Mouse (Mus musculus) cerebellum, adult 11-12 months (tissue): Measurements from ENCODE around the gene Flvcr1.

Experiments used
- DNase-seq: peaks from one replicate; pipeline ENCODE4 v3.0.0; 2022

Gene Flvcr1

DNA sequence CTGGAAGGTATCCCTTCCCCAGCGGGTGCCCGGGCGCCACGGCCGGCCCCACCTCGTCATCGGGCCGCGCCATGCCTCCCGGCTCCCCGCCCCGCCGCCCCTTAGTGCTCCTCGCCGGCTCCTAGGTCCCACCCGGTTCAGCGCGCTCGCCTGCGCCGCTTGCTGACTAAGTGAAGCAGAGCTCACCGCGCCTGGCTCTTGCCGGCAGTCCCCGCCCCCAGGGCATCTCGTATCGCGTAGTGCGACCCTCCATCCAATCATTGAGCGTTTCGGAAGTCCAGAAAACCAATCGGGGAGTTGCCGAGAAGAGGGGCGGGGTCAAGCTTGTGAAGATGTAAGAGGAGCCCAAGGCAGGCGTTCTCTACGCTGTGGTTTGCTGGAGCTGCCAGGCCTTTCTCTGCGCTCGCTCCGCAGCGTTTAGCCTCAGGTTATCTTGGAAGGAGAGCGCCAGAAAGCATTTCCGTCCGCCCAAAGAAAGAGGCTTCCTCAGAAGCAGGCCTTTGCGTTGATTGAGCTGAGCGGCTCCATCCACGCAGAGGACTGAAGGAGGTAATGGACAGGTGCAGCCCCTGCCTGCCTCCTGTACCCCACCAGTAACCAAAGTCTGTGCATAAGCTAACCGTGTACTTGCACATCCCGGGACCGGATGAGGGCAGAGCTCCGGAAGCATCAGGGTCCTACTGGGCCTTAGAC, at the start of gene Flvcr1:
Gene Flvcr1 (minus strand): TSS at position 138 of the 693 bp plus-strand sequence.
- DNase-seq = peak; percentile 99

DNA sequence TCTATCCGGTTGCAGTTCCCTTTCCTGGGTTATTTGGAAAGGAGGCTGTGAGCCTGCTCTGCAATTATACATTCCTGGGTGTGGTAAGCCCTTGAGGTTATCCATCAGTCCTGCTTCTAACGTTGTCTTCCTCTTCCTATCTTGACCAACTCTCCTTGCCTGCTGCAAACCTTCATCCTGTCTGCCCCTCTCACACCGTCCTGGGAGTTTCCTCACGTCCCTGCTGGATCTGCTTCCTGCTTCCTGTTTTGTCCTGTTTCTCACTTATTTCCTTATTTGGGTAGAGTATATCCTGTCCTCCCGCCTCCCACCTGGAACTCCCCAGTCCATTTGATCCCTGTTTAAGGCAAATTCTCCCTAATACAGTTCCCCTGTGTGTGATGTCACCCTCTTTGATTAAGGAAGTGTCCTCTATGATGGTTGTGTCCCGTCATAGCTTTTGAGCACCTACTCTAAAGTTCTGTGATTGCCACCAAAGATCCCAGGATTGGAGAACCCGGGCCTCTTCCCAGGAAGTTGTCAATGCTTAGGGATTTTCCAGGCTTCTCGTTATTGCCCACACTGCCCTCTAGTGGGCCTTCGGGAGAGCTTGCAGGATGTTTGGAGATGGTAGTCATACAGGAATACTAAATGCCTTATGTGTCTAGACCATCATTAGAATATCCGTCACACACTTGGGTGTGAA, 49.4 kb upstream of the Flvcr1 start:
- peak; percentile 19 for DNase-seq

DNA sequence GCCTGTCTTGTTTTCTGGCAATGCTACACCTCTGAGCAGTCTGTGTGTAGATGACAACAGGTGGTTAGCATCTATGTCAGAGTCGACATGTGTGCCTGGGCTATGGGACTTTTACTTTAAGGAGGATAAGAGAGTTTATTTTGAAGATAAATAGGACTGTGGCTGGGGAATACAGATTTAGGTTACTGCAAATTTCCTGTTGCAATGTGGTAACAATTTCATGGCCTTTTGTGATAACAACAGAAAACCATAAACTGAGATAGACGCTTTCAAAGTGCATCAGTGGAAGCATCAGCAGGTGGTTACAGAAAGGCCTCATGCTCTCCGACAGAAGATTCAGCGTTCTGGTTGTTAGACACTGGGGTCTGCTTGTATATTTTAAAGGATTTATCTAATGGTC, 47.5 kb upstream of the Flvcr1 start:
- no peak for DNase-seq

DNA sequence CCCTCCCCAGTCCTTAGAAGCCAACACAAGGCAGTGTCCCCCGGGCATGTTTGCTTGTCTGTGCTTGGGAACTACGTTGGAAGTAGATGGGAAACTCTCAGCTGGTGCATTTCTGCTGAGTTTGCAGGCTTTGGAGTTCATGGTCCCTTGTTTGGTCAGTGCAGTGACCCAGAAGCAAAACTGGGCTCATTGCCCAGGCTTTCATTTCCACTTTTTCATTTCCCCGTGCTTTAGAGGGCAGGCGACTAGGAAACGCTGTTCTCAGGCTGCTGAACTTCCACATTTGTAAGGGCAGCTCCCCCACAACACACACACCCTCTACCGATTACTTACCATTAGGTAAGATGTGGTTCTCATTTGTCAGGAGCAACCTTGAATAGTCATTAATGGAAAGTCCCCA, 47.0 kb upstream of the Flvcr1 start:
- DNase-seq = no peak

DNA sequence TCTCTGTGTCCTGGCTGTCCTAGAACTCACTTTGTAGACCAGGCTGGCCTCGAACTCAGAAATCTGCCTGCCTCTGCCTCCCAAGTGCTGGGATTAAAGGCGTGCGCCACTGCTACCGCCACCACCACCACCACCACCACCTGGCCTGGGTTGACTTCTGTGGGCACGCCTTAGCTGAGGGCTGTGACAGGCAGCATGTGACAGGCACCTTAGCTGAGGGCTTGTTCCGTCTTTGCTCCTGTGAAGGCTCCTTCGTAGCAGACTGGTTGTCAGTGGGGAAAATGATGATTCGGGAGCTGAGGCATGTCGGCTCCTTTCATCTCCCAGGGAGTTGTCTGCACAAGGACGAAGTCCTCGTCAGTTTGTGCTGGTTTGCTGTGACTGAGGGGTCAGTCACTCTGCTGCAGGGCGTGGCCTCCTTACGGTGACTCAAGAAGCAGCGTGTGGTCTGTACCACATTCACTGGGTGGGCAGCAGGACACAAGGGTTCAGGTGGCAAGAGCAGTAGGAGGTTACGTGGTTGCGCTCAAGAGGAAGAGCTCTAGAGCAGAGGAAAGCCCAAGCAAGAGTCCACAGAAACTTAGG, 46.5 kb upstream of the Flvcr1 start:
- no peak for DNase-seq

DNA sequence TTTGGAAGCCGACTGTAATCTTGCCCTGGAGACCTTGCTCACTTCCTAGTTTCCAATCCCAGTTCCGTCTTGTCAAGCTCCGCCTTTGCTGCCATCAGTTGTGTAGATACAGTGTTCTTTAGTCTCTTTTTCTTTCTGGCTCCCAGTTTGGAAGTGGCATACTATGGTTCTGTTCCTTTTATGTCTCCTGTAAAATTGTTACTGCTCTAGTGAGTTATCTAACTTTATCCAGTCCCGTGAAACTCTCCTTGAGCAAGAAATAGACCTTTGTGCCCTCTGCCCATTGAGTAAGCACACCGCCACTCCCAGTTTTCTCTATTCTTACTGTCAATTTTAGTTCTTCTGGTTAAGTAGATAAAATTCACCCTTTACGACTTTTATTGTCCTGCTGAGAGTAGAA, 45.7 kb upstream of the Flvcr1 start:
- no peak for DNase-seq

DNA sequence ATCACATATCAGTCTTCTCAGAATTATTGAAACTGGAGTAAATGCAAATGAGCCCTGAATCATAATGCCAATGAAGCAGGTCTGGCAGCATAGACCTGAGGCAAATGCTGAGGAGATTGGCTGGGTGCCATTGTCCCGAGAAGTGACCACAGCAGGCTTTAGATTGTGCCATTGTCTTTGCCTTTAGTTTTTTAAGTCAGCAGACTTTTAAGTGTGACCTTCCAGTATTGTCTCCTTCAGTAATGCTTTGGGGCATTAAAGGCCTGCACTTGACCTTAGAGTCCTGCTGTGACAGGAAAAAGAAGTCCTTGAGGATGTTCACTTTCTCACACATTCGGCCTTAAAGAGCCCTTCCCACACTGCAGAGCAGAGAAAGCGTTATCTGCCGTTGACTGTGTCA, 44.3 kb upstream of the Flvcr1 start:
- no peak for DNase-seq

DNA sequence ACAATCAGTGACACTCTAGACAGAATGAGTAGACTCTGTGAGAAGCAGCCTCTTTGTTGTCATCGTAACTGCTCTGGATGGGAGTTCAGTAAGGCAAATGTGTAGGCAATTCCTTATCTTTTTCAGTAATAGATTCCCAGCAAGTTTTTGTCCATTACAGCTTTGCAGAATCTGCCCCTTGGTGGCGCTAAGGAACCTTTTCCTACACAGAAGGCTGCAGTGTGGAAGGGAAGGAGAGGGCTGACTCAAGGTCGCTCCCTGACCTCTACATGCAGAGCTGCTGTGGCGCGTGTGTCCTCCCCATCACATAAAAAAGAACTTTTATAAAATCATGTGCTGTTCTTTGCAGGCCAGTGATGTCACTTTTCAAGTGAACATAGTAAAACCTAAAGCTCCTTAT, 42.4 kb upstream of the Flvcr1 start:
- no peak for DNase-seq

DNA sequence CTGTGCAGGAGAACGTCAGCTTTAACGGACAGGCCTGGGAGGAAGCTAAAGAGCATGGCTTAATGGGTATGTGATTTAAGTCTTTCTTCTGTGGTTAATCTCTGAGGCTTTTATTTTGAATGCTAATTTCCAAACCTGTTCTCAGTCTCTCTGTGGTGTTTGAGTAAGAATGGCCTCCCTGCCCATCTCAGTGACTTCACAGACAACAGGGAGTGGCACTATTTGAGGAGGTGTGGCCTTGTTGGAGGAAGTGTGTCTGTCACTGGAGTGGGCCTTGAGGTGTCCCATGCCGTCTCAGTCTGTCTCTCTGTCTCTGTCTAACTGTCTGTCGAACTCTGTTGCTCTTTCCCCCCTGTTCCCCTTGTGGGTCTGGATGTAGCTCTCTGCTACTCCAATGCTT, 39.2 kb upstream of the Flvcr1 start:
- no peak for DNase-seq

DNA sequence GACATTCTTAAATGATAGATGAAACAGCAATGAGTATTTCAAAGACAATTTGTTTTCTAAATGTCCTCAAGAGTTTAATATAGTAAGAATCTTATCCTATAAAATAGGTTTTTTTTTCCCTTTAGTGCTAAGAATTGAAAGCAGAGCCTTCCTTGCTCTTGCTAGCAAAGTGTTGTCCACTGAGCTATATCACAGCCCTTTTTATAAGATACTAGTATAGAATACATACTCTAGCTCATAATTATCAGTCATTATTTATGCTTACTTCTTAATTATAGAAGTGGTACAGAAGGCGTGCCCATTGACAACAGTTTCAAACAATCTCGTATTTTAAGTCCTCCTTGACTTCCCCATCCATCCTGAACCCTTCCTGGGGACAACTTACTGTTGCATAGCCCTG, 38.6 kb upstream of the Flvcr1 start:
- DNase-seq = no peak

DNA sequence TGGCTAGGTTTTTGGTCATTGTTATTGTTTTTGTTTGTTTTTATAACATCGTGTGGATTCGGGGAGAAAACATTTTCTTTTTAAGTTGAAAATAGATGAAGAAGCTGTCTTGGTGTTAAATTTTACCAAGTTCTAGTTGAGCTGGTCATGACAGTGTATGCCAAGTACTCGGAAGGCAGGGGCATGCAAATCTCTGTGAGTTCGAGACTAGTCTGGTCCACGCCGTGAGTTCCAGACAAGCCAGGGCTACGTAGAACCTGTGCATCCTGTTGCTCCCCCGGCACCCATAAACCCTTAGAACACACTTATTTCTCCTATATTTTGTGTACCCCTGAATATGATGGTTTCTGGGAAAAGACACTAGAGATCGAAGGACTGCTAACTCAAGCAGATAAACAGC, 37.7 kb upstream of the Flvcr1 start:
- no peak for DNase-seq

DNA sequence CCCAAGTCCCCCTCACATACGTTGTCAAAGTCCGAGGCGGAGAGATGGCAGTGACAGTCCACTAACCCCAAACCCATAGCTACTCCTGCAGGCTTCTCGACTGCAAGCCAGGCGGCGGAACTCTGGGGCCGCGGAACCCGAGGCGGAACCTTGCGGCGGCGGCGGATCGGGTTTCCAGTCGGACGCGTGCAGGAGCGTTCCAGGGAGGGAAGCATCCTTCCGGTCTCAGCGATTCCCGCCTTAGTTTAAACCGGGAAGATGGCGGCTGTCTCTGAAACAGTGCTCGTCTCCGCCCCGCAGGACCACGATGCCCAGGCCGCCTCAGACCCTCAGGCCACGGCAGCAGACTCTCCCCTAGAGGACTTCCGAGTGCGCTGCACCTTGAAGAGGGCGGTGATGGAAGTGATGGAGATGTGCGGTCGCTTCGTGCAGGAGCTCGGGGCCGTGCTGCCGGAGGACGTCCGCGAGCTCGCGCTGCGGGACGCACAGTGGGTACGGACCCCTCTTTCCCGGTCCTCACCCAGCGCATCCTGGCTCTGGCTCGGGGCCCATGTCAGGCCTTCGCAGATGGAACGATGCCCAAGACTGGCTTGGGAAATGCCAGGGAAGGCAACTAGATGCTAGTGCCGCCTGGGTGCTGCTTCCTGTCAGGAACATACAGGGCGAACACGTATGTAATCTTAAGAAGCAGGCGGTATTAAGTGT, 37.0 kb upstream of the Flvcr1 start, which contains the start of the genes Tatdn3 and Nsl1:
Gene Tatdn3 (minus strand): TSS at position 152 of the 705 bp plus-strand sequence.
Gene Nsl1 (plus strand): TSS at position 232 of the 705 bp plus-strand sequence.
- peak; percentile 86 for DNase-seq

DNA sequence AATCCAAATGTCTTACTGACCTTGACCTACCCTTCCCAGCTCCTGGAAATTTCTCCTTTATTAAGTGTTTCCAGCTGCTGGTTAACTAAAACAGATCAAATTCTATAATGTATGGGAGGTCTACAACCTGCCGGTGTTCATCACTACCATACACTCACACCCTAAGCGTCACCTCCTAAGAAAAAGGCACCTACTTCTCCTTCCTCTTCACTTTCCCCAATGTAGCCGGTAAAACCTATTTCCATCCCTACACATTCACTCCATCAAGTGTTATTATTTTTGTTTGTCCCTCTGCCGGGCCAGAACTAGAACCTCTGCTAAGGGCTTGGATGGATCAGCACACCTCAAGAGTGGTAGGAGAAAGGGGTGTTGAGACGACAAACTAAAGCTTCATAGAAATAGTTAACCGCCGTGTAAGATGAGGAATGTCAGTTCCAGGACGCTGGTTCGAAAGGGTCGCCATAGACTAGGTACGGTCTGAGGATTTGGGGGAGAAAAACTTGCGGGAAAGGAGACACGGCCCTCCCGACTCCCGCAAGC, 36.4 kb upstream of the Flvcr1 start:
- DNase-seq = no peak

DNA sequence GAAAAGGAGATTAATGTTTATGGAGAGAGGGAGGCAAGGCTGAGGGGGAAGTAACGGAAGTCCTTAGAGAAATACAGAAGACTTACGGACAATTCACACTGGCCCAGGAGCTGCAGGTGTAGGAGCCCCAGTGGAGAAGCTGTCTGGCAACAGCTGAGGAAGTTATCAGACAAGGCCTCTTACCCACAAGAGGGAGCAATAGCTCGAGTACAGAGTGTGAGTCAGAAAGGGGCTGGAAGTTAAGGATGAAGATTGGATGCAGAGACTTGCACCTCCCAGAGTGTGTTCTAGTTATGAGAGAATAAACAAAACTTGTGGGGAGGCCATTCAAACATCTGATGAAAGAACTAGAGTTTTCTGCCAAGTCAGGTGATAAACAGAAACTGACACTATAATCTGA, 31.5 kb upstream of the Flvcr1 start:
- DNase-seq = no peak

DNA sequence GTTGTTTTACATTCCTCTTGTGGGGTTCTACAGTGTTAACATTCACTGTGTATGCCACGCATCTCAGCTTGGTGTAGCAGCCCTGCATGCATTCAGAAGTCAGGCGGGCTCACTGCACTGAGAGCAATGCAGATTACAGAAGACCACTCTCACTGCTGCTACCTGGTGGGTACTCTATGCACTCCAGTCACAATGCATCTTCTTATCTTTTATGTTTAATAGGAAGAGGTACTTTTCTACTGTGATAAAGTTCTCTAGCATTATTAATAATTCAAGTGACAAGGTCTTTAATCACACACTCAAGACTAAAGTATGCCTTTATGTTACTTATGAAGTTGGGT, 29.5 kb upstream of the Flvcr1 start:
- no peak for DNase-seq

DNA sequence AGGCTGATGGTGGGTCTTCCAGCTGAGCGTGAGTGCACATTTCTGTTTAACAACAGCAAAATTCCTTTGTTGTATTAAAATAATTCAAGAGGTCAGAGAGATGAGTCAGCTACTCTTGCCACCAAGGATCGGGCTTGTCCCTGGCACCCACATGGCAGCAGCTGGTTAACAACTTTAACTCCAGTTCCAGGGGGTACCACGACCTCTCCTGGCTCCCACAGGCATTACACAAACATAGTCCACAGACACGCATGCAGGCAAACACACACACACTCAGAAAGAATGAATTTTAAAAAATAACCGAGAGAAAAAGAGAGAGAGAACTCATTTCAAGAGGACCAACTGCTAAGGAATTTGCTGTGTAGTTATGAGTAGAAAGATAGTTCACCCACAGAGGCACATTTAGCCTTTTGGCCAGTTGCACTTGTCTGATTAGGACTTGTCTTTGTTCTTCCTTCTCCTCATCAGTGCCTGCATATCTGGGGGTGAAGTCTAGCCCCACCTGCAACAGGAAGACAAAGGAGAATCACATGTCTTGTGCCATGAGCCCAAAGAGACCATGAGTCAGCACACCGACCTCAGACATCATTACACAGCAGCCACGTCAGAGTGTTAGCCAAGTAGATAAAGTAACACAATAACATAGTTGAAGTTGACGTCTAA, 29.0 kb upstream of the Flvcr1 start:
- no peak for DNase-seq

DNA sequence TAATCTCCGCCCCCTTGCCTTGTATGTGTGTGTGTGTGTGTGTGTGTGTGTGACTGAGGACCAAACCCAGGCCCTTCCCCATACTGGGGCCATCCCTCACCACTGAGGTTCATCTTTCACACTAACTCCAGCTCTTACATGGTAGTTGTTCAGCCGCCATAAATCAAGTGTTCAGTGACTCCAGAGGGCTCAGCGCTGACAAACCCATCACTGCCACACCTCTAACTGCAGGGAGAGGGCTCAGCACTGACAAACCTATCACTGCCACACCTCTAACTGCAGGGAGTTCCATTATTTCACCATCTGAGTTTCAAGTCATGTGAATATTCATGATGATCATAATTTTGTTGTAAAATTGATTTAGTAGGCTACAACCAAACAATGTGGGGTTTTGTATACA, 27.6 kb upstream of the Flvcr1 start:
- DNase-seq = no peak

DNA sequence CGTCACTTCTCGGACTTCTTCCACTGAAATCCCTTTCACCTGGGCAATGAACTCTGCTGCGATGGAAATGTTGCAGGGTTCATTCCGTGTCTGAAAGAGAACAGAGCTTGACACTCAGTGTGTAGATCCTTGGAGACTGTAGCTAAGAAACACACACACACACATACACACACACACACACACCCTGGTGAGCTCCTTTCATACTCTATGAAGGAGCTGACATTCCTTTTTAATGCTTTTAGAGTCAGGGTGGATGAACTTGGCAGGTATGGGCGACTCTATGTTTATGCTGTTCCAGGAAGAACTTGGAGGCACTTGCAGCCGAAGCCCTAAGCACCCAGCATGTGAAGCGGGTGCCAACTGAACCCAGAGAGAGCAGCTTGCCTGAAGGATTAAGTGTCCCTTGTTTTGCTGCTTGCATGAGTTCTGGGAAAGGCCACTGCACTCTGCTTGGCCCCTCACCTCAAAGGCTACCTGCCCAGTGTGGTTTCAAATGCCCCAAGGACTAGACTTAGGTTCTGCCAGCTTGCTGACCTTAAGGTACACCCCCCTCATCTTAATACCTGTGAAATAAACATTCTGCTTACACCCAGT, 20.4 kb upstream of the Flvcr1 start:
- DNase-seq = no peak

DNA sequence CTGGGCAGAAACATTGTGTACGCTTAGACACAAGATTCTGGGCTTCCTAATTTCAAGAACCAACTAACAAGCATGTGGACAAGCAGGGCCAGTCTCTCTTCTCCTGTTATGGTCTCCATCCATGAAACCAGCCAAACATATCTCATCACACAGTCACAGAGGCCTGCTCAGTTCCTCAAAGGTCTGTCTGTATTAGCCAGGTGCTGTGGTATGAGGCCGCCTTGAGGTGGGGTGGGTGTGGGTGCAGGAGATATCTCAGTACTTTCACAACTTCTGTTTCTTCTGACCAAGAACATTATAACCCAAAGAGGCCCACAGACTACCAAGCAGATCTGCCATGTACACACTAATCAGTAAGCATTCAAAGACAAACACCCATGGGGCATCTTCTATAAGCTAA, 19.3 kb upstream of the Flvcr1 start:
- DNase-seq = no peak

DNA sequence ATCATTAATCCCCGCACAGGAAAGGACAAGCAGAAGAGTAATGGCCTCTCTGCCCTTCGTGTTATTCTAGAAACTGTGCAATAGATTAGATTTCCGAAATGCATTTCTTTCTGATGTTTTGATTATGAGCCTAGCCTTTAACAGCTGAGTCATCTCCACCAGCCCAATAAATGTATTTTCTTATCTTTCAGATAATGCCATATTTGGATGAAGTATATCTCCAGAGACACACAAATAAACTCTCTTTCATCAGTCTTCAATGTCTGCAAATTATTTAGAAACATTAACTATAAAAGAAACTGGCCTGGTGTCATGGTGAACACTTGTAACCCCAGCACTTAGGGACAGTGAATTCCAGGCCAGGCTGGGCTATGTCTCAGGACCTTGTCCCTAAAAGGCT, 16.7 kb upstream of the Flvcr1 start:
- no peak for DNase-seq

DNA sequence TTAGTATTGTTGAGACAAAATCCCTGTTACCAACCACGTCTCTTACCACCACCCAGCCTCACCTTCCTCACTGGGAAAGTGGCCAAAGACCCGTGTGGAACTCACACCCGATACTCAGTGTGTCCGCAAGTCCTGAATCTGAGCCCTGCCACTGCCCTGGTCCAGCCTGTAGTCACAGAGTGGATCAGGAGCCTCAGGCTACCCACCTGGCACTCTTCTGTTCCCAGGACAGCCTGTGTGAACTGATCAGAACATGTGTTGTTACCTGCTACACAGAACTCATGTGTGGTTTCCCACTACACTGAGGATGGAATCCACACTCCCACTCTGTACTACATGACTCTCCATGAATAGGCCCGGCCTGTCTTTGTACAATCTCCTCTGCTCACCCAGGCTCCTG, 16.1 kb upstream of the Flvcr1 start:
- DNase-seq = no peak

DNA sequence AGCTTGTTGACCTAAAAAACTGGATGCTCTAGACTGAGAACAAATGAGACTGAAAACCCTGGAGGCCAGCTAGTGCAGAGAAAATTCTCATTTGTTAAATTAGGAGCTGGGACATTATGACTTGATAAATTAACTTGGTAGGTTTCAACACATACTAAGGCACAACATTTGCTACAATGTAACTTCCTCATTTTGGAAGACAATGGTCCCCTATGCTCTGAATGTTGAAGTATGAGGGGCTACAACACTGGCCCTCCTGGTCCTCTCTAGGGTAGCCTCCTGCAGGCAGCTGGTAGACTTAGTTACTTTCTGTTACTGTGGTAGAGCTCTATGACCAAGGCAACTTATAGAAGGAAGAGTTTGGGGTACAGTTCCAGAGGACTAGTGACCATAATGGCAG, 15.4 kb upstream of the Flvcr1 start:
- no peak for DNase-seq

DNA sequence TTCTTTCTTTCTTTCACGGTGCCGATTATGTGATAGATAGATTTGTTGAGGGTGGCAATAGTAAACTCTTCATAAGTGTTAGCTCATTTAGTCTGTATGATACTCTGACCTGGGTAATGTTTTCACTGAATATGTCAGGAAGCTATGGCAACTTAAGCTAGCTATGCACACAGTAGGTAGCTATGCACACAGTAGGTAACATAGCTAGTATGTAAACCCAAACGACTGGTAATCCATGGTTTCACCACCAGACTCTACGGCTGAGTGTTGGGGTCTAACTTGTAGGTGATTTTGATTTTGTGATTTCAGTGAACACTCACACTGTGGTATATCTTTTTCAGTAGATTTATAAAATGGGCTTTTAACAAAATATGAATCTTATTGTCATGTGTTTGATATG, 12.0 kb upstream of the Flvcr1 start:
- no peak for DNase-seq
